8 mouse cellular contexts compared by ENCODE assay signal in genomic region chr7:24254633-24255474, GRCm38 (mm10). TPM values are rescaled to one million over a fixed set of nuclear protein-coding genes. Genes with fewer than 3 reads are reported as not detected.
DNase-seq lines count a peak whose midpoint lies in the region; ATAC-seq lines count a peak whose summit lies in the region.

Gene Zfp108 (plus strand): TSS chr7:24254794.

- no peaks in the 10 kb centered on the region for H3K9me3 ChIP-seq in hindbrain, embryonic 14.5 days (ENCODE audit: control insufficient read depth, low read length)

- H3K9ac ChIP-seq in hindbrain, embryonic 14.5 days, result peak within 1 kb of the TSS; percentile 68

- H3K36me3 ChIP-seq in hindbrain, embryonic 14.5 days (replicated peaks; ENCODE audit: control insufficient read depth, insufficient read depth), result peaks cover 3% of the 10 kb centered on the region; the same call in 1 of the 2 replicates

- H3K4me1 ChIP-seq in hindbrain, embryonic 14.5 days (replicated peaks; ENCODE audit: control insufficient read depth, insufficient read depth, low read length), result peaks cover 7% of the 10 kb centered on the region; the same call in 1 of the 2 replicates

- peak; percentile 26 for DNase-seq in T-cell, adult 2 months (ENCODE audit: low spot score)
- peak; percentile 83 to 90 for DNase-seq in cerebellum, postnatal 14 days
- peak; percentile 86 to 93 for DNase-seq in frontal cortex, postnatal 36 days (ENCODE audit: low spot score in 2 of 2)
- peak; percentile 94 for DNase-seq in hindbrain, embryonic 14.5 days (ENCODE audit: low spot score)
- peak; percentile 68 to 78 for DNase-seq in layer of hippocampus, postnatal 25 days (ENCODE audit: extremely low spot score in 1 of 2, low spot score in 1 of 2)
- peak; percentile 81 for DNase-seq in lung, postnatal 14 days
- peak; percentile 91 for DNase-seq in retina, embryonic 14.5 days (ENCODE audit: low spot score)
- DNase-seq in urinary bladder, postnatal 25 days (ENCODE audit: low spot score), result peak; percentile 65

- no peaks in the 10 kb centered on the region for H3K27me3 ChIP-seq in hindbrain, embryonic 14.5 days (ENCODE audit: control insufficient read depth, insufficient read depth, low read length)

- peak; percentile 92 for ATAC-seq in hindbrain, embryonic 14.5 days (ENCODE audit: low FRiP score)

- 20% methylated on average over 21 of the region's 21 CpGs for WGBS in hindbrain, embryonic 14.5 days

- H3K4me2 ChIP-seq in hindbrain, embryonic 14.5 days (replicated peaks), result peak within 1 kb of the TSS; percentile 75

- H3K27ac ChIP-seq in hindbrain, embryonic 14.5 days, result 0 out of 2 replicates have a peak within 1 kb of the TSS, but pooled peaks have one; percentile 43

- peak within 1 kb of the TSS; percentile 53 for H3K4me3 ChIP-seq in hindbrain, embryonic 14.5 days (replicated peaks; ENCODE audit: low read length)

RNA-seq across cellular contexts. Expression of gene Zfp108, which starts in this region (rescaled TPM):
- 7.1 TPM in 2 replicates for polyA plus RNA-seq in hindbrain, embryonic 14.5 days (2014; fragmentation: Nextera tagmentation; extraction: Ambion mirVana)
- 1 to 10 TPM; 7.7 to 8.1 TPM for total RNA-seq in layer of hippocampus, postnatal 25 days (2021)

Comparison
In these comparisons a context has a peak if more than half of its experiments do, and no peak if none do; other contexts are left out.
1. Peak in every context shown above with its lines: DNase-seq, ATAC-seq, H3K4me3 ChIP-seq and H3K27ac ChIP-seq.
2. DNase-seq: peak in every context shown above with its lines; median percentile 94 in hindbrain, embryonic 14.5 days; 91 in retina, embryonic 14.5 days; 90 in frontal cortex, postnatal 36 days; 86 in cerebellum, postnatal 14 days; 81 in lung, postnatal 14 days; 73 in layer of hippocampus, postnatal 25 days; 65 in urinary bladder, postnatal 25 days; 26 in T-cell, adult 2 months.